Mouse (Mus musculus) bone marrow macrophage, adult 2 months (primary cell): ENCODE data around the gene Zfpl1. TPM values are rescaled to one million over a fixed set of nuclear protein-coding genes. Genes with fewer than 3 reads are reported as not detected.
A peak's percentile ranks its signal among the peaks of the same experiment; 100 is the strongest.

Source experiments
- H3K27ac ChIP-seq: 2 replicates; pipeline ENCODE4 v1.5.1; 2012; ENCODE audit warnings: low read depth, low read length; ENCODE audit not compliant: insufficient read depth
- H3K4me1 ChIP-seq: 2 replicates; pipeline ENCODE4 v1.6.1; 2012; ENCODE audit warnings: low read length; ENCODE audit not compliant: control insufficient read depth, insufficient read depth
- H3K4me3 ChIP-seq: 2 replicates; pipeline ENCODE4 v1.5.1; 2012; ENCODE audit warnings: mild to moderate bottlenecking, low read length, moderate library complexity; ENCODE audit not compliant: insufficient read depth
- CTCF ChIP-seq: IDR thresholded peaks from 2 replicates; pipeline ENCODE4 v1.5.1; 2012; ENCODE audit warnings: low read depth, mild to moderate bottlenecking, low read length, moderate library complexity
- POLR2A ChIP-seq: IDR thresholded peaks from 2 replicates; pipeline ENCODE4 v1.6.1; 2012; ENCODE audit warnings: mild to moderate bottlenecking, low read depth, low read length, borderline replicate concordance
- polyA plus RNA-seq: library from polyadenylated mRNA; stranded (reverse); fragments of >200 nt; gene quantifications from 2 replicates; pipeline ENCODE4 v1.2.4, GENCODE M21; 2012; ENCODE audit not compliant: missing spikeins, insufficient read depth, insufficient read length

Zfpl1 gene
- polyA plus RNA-seq, 1 experiment, result 40.5 TPM

DNA sequence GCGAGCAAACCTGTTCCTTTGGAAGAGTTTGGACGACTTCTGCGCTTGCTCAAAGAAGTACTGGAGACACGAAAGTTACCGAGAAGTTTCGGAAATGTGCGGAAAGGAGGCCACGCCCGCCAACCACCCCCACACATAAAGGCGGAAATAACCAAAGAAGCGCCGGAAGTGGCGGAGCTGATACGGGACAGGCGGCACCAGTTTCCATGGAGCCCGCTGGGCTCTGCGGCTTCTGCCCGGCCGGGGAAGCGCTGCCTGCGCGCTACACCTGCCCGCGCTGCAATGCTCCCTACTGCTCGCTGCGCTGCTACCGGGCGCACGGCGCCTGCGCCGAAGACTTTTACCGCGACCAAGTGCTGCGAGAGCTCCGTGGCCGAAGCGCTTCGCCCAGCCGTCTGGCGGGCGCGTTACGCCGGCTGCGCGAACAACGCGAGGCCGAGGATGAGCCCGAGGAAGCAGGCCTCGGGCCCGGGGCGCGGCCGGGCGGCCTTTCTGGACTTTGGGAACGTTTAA lies 23.7 kb downstream of the Zfpl1 start, which contains the start of gene Znhit2:
Gene Znhit2, plus strand, starts transcription at position 172 of the 513 bp plus-strand sequence.
- TF ChIP-seq POLR2A (no peak; the same call in 1 of the 2 replicates), CTCF (no peak)

DNA sequence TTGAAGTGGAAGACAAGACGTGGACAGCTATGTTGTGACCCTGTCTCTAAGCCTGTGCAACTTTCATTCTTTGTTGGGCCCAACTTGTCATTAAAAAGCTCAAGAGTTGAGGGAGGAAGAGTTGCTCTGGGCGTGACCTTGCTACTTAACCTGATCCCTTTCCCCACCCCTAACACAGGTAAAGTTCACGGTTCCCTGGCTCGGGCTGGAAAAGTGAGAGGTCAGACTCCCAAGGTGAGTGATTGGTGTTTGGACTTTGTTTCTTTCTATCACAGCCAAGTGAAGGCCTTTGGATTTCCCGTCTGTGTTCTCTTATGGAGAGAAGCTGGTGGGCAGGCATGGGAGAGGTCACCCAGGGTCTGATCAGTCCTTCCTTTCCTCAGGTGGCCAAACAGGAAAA lies 25.8 kb downstream of the Zfpl1 start:
- H3K4me1 ChIP-seq, result peaks cover 12% of the 10 kb centered on the region
- 0 out of 2 replicates have a peak overlapping the region, but pooled peaks have one; percentile 0 for H3K27ac ChIP-seq
- peak overlapping the region; percentile 65 for H3K4me3 ChIP-seq
- no peak for TF ChIP-seq CTCF
- TF ChIP-seq POLR2A, result no peak

More for the DNA sequence above, 23.7 kb downstream of the Zfpl1 start, which contains the start of gene Znhit2:
- peak within 1 kb of the TSS; percentile 87 for H3K27ac ChIP-seq
- peaks cover 12% of the 10 kb centered on the region for H3K4me1 ChIP-seq
- H3K4me3 ChIP-seq, result peak within 1 kb of the TSS; percentile 90

GRCm38 (mm10) chr19:6058513-6058912 lies 26.2 kb downstream of the Zfpl1 start:
- Histone ChIP-seq H3K27ac (peak overlapping the region; percentile 49), H3K4me3 (peak overlapping the region; percentile 65), H3K4me1 (peaks cover 14% of the 10 kb centered on the region)
- TF ChIP-seq POLR2A, result no peak
- TF ChIP-seq CTCF, result no peak

DNA sequence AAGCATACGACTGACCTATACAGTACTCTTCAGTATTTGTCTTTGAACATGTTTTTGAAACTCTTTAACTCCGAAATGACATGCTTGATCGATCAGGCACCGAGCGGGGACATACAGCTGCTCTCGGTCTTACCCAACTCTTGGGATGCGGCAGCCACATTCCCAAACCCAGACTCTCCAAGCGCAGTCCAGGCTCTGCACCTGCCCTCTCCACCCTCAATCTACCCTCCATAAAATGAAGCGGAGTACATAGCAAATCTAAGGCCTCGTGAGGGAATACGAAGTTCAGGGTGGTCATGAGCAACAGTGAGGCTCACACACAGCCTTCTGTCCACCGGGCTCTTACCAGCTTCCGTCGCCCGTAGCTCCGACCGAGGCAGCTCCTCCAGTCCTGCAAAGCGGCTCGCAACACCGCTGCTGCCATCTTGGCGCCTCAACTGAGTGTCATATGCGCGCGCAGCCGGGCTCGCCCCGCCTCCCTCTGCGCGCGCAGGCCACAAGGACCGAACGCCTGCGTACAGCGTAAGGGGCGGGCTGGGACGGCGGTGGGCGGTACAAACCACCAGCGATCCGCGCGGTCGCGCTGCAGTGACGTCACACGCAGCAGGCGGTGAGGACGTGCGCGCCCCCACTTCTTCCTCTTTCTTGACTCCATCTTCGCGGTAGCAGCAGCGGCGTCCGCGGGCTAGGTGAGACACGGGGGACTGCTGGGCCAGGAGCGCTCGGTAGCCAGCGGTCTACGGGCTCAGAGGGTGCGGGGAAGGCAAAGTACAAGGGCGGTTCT lies 27.3 kb downstream of the Zfpl1 start, which contains the start of the genes Mrpl49 and Fau:
Gene Mrpl49, minus strand, starts transcription at position 473 of the 784 bp plus-strand sequence.
Gene Fau, plus strand, starts transcription at position 532 of the 784 bp plus-strand sequence.
- peak; percentile 83; the same call in 1 of the 2 replicates for TF ChIP-seq POLR2A
- 0 out of 2 replicates have a peak, but pooled peaks have one; percentile 14 for TF ChIP-seq CTCF
- peak within 1 kb of the TSS; percentile 72 for H3K4me3 ChIP-seq

DNA sequence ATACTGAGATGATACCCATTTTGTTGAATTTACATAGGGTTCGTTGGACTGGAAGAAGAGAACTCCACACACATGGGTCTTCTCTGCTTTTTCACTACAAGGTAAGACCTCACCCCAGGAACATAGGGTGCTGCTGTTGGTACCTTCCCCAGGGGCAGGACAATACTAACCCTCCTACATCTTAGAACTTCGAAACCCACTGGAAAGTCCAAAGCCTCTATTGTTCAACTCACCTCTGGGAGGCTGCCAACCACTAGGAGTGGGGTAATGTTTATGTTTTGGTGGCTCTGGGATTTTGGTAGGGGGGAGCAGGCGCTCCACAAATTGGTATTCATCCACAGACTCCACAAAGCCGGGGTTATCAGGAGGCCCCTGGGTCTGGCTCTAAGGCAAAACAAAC lies 28.1 kb downstream of the Zfpl1 start:
- Histone ChIP-seq H3K4me3 (peak overlapping the region; percentile 72), H3K4me1 (peaks cover 9% of the 10 kb centered on the region), H3K27ac (no peak overlapping the region)
- TF ChIP-seq CTCF, result no peak
- no peak for TF ChIP-seq POLR2A

More for the DNA sequence above, 27.3 kb downstream of the Zfpl1 start, which contains the start of the genes Mrpl49 and Fau:
- Histone ChIP-seq H3K4me1 (peaks cover 11% of the 10 kb centered on the region), H3K27ac (peak within 1 kb of the TSS; percentile 49)

GRCm38 (mm10) chr19:6054296-6054695 lies 30.5 kb downstream of the Zfpl1 start:
- peaks cover 7% of the 10 kb centered on the region for H3K4me1 ChIP-seq
- H3K4me3 ChIP-seq, result no peak overlapping the region
- TF ChIP-seq CTCF, result no peak
- no peak overlapping the region for H3K27ac ChIP-seq

GRCm38 (mm10) chr19:6052516-6052915 lies 32.2 kb downstream of the Zfpl1 start:
- Histone ChIP-seq H3K4me3 (no peak overlapping the region), H3K27ac (no peak overlapping the region), H3K4me1 (peaks cover 14% of the 10 kb centered on the region)
- TF ChIP-seq POLR2A, result no peak
- no peak for TF ChIP-seq CTCF

GRCm38 (mm10) chr19:6048681-6049410 lies 35.9 kb downstream of the Zfpl1 start:
- TF ChIP-seq CTCF (no peak), POLR2A (no peak)
- Histone ChIP-seq H3K4me3 (no peak overlapping the region), H3K4me1 (peaks cover 16% of the 10 kb centered on the region), H3K27ac (no peak overlapping the region)

GRCm38 (mm10) chr19:6047899-6048166 lies 36.9 kb downstream of the Zfpl1 start:
- no peak overlapping the region for H3K27ac ChIP-seq
- H3K4me1 ChIP-seq, result peaks cover 13% of the 10 kb centered on the region
- peak overlapping the region; percentile 85 for H3K4me3 ChIP-seq
- TF ChIP-seq POLR2A (no peak), CTCF (no peak)
